Mouse (Mus musculus) spleen, adult 2 months (tissue): ENCODE measurements around the gene Aldh4a1.

Experiments
- CTCF ChIP-seq: fragments of 200-500 bp; IDR thresholded peaks from 2 replicates; pipeline ENCODE4 v1.5.1; 2011; ENCODE audit warnings: mild to moderate bottlenecking, inconsistent platforms; ENCODE audit not compliant: insufficient read depth, insufficient read length, insufficient replicate concordance; ENCODE audit errors: extremely low read depth
- POLR2A ChIP-seq: fragments of 200-500 bp; IDR thresholded peaks from 2 replicates; pipeline ENCODE4 v1.6.1; 2011; ENCODE audit warnings: low read depth, low read length, inconsistent platforms

GRCm38 (mm10) chr4:139624706-139625105 is 2.0 kb downstream of the Aldh4a1 start:
- TF ChIP-seq CTCF (no peak), POLR2A (no peak)
